Mouse (Mus musculus): ENCODE results near the gene Gm9913.

GRCm38 (mm10) chr2:125492050-125492900, 12.6 kb upstream of the Gm9913 start:
- no peak for TF ChIP-seq POLR2A (IDR thresholded peaks at IDR 0.05; ENCODE audit: borderline replicate concordance, insufficient read depth, low read length)
- TF ChIP-seq CTCF (IDR thresholded peaks at IDR 0.05; ENCODE audit: borderline replicate concordance, insufficient read depth, low read depth, low read length), result no peak
